Comparison of ENCODE assay signal across 14 mouse cellular contexts in the genomic region with DNA sequence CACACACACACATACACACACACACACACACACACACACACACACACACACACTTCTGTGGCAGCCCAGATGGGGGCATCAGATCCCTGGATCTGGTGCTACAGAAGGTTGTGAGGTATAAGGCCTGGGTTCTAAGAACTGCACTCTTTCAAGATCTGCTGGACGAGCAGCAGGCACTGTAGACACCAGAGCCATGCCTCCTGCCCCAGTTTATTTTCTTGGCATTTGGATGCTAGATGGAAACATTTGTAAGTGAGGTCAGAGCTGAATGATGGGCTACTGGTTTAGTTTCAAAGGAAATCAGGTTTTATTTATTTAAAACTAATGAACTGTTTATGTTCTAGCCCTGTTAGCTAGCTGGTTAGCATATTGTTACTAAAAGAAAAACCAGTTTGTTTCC.
"Had no signal": no experiment of that assay in that cellular context is flagged by ENCODE, and none has a peak within 500 bp of the region (broad histone marks: within the 10 kb centered on the region; RNA-seq: fewer than 3 reads in every experiment).

No protein-coding gene starts in this region.

- H3K27me3 ChIP-seq: liver, embryonic 15.5 days; megakaryocyte, embryonic 14.5 days; midbrain, embryonic 15.5 days; neural tube, embryonic 13.5 days had no signal

- H3K4me3 ChIP-seq: left cerebral cortex, adult 2 months; limb, embryonic 10.5 days; liver, embryonic 15.5 days; megakaryocyte, embryonic 14.5 days; midbrain, embryonic 15.5 days; neural tube, embryonic 13.5 days had no signal

- H3K9me3 ChIP-seq: limb, embryonic 10.5 days; liver, embryonic 15.5 days; megakaryocyte, embryonic 14.5 days; midbrain, embryonic 15.5 days; neural tube, embryonic 13.5 days had no signal

- H3K9ac ChIP-seq: liver, embryonic 15.5 days; midbrain, embryonic 15.5 days; neural tube, embryonic 13.5 days had no signal

- H3K4me1 ChIP-seq: limb, embryonic 10.5 days; liver, embryonic 15.5 days; megakaryocyte, embryonic 14.5 days; midbrain, embryonic 15.5 days; neural tube, embryonic 13.5 days had no signal

- DNase-seq: kidney, adult 8-10 months; kidney, postnatal 25 days; right cerebral cortex, adult 18-20 months; right cerebral cortex, postnatal 25 days; thymus, postnatal 4 days had no signal

- ATAC-seq: midbrain, embryonic 15.5 days had no signal

- H3K27ac ChIP-seq: left cerebral cortex, adult 2 months; limb, embryonic 10.5 days; liver, embryonic 15.5 days; macrophage; midbrain, embryonic 15.5 days; neural tube, embryonic 13.5 days had no signal

- H3K36me3 ChIP-seq: limb, embryonic 10.5 days; liver, embryonic 15.5 days; midbrain, embryonic 15.5 days; neural tube, embryonic 13.5 days had no signal

- H3K4me2 ChIP-seq: liver, embryonic 11.5 days; liver, embryonic 15.5 days; midbrain, embryonic 11.5 days; midbrain, embryonic 15.5 days; neural tube, embryonic 13.5 days had no signal
